Mouse (Mus musculus) pancreas, adult 10 weeks (tissue): ENCODE measurements around the gene Pold4. TPM values are rescaled to one million over a fixed set of nuclear protein-coding genes. Genes with fewer than 3 reads are reported as not detected.

ENCODE experiments used
- polyA plus RNA-seq: library from polyadenylated mRNA; stranded (reverse); fragments of 350-450 nt; fragmentation: Illumina TruSeq; extraction: RNeasy Lipid Tissue Mini Kit (QIAGEN cat#74804); gene quantifications from one replicate; pipeline ENCODE4 v1.2.3, GENCODE M21; 2015; ENCODE audit warnings: low read depth, low replicate concordance; ENCODE audit not compliant: insufficient read depth

Pold4 gene
- polyA plus RNA-seq, result 14.6 TPM

GRCm38 (mm10) chr19:4231253-4232185, at the start of gene Pold4:
Gene Pold4 (plus strand): TSS chr19:4231899.

GRCm38 (mm10) chr19:4190831-4191334, 40.8 kb upstream of the Pold4 start, which contains the start of gene Tbc1d10c:
Gene Tbc1d10c (minus strand): TSS chr19:4191284.

GRCm38 (mm10) chr19:4191528-4192250, 40.0 kb upstream of the Pold4 start, which contains the start of gene Ppp1ca:
Gene Ppp1ca (plus strand): TSS chr19:4192065.

GRCm38 (mm10) chr19:4201291-4201909, 30.3 kb upstream of the Pold4 start, which contains the start of gene Rad9a:
Gene Rad9a (minus strand): TSS chr19:4201662.

GRCm38 (mm10) chr19:4214071-4214770, 17.5 kb upstream of the Pold4 start, which contains the start of the genes Clcf1 and AC109138.7:
Gene Clcf1 (plus strand): TSS chr19:4214238.
Gene AC109138.7 (plus strand): TSS chr19:4214357.

GRCm38 (mm10) chr19:4268566-4269361, 37.1 kb downstream of the Pold4 start, which contains the start of gene Ssh3:
Gene Ssh3 (minus strand): TSS chr19:4269180.

GRCm38 (mm10) chr19:4282898-4283553, 51.3 kb downstream of the Pold4 start, which contains the start of gene Ankrd13d:
Gene Ankrd13d (minus strand): TSS chr19:4283137.

Other genes starting within 250 kb of the Pold4 start
- 3.5 TPM for gene Acy3, start 245.3 kb upstream of the Pold4 start, polyA plus RNA-seq
- not detected for gene Tbx10, start 239.1 kb upstream of the Pold4 start, polyA plus RNA-seq
- gene Nudt8, start 231.3 kb upstream of the Pold4 start, polyA plus RNA-seq, result 9.6 TPM
- gene Gm49405, start 231.3 kb upstream of the Pold4 start, polyA plus RNA-seq, result 0.68 TPM
- gene Doc2g, start 228.6 kb upstream of the Pold4 start, polyA plus RNA-seq, result 5.5 TPM
- gene Ndufv1, start 219.1 kb upstream of the Pold4 start, polyA plus RNA-seq, result 42.7 TPM
- 449 TPM for gene Gstp1, start 193.9 kb upstream of the Pold4 start, polyA plus RNA-seq
- gene Gstp2, start 185.9 kb upstream of the Pold4 start, polyA plus RNA-seq, result 112 TPM
- not detected for gene Gstp3, start 172.3 kb upstream of the Pold4 start, polyA plus RNA-seq
- gene Cabp2, start 150.3 kb upstream of the Pold4 start, polyA plus RNA-seq, result 118 TPM
- 35.8 TPM for gene Cdk2ap2, start 134.7 kb upstream of the Pold4 start, polyA plus RNA-seq
- 10.6 TPM for gene Pitpnm1, start 131.9 kb upstream of the Pold4 start, polyA plus RNA-seq
- gene Aip, start 106.0 kb upstream of the Pold4 start, polyA plus RNA-seq, result 19.1 TPM
- not detected for gene Gpr152, start 92.1 kb upstream of the Pold4 start, polyA plus RNA-seq
- gene Cabp4, start 87.9 kb upstream of the Pold4 start, polyA plus RNA-seq, result not detected
- 31.1 TPM for gene Coro1b, start 83.3 kb upstream of the Pold4 start, polyA plus RNA-seq
- gene Ptprcap, start 78.3 kb upstream of the Pold4 start, polyA plus RNA-seq, result 8.4 TPM
- gene Rps6kb2, start 68.5 kb upstream of the Pold4 start, polyA plus RNA-seq, result 31.4 TPM
- gene Carns1, start 56.4 kb upstream of the Pold4 start, polyA plus RNA-seq, result 1.00 TPM
- 0.87 TPM for gene Tbc1d10c, start 40.6 kb upstream of the Pold4 start, polyA plus RNA-seq
- gene Ppp1ca, start 39.8 kb upstream of the Pold4 start, polyA plus RNA-seq, result 54.4 TPM
- 2.1 TPM for gene Rad9a, start 30.2 kb upstream of the Pold4 start, polyA plus RNA-seq
- 2.8 TPM for gene Clcf1, start 17.7 kb upstream of the Pold4 start, polyA plus RNA-seq
- gene AC109138.7, start 17.5 kb upstream of the Pold4 start, polyA plus RNA-seq, result not detected
- 23.7 TPM for gene Ssh3, start 37.3 kb downstream of the Pold4 start, polyA plus RNA-seq
- 1.0 TPM for gene Ankrd13d, start 51.2 kb downstream of the Pold4 start, polyA plus RNA-seq
- 33.0 TPM for gene Grk2, start 74.3 kb downstream of the Pold4 start, polyA plus RNA-seq
- 13.1 TPM for gene Kdm2a, start 166.4 kb downstream of the Pold4 start, polyA plus RNA-seq
- gene Rhod, start 207.5 kb downstream of the Pold4 start, polyA plus RNA-seq, result 1.5 TPM
- 0.22 TPM for gene Syt12, start 245.5 kb downstream of the Pold4 start, polyA plus RNA-seq